Mouse (Mus musculus) MEL (cell line): Measurements from ENCODE around the gene Ndufs8. TPM values are rescaled to one million over a fixed set of nuclear protein-coding genes. Genes with fewer than 3 reads are reported as not detected.
A peak's percentile ranks its signal among the peaks of the same experiment; 100 is the strongest.
"Not testable (repeated sequence)": the region's sequence is repeated elsewhere in the genome, so short reads cannot be mapped to it uniquely, and the experiment has no call there.

Experiments used
- DNase-seq: peaks from one replicate; pipeline ENCODE4 v3.0.0; 2011; ENCODE audit warnings: low read depth, low spot score
- H3K27ac ChIP-seq: 2 replicates; pipeline ENCODE4 v1.5.1; 2012; ENCODE audit warnings: low read depth, mild to moderate bottlenecking, control low read depth, low read length, moderate library complexity; ENCODE audit not compliant: control insufficient read depth
- H3K27me3 ChIP-seq, 2 experiments: fragments of 150-350 bp in 1 of 2; sonication (generic) in 1 of 2; 2 replicates each; pipeline ENCODE4 v1.6.1; 2012; ENCODE audit warnings: low read length in 2 of 2, mild to moderate bottlenecking in 2 of 2, improper control_type of control experiment in 1 of 2, moderate library complexity in 1 of 2; ENCODE audit not compliant: insufficient read depth in 2 of 2, control insufficient read depth in 1 of 2
- H3K36me3 ChIP-seq, 2 experiments: 2 replicates each; pipeline ENCODE4 v1.6.1; 2012 to 2014; ENCODE audit warnings: low read length in 2 of 2, improper control_type of control experiment in 1 of 2, inconsistent platforms in 1 of 2, mild to moderate bottlenecking in 1 of 2; ENCODE audit not compliant: insufficient read depth in 2 of 2, control insufficient read depth in 1 of 2
- H3K4me1 ChIP-seq, 2 experiments: fragments of 150-350 bp in 1 of 2; sonication (generic) in 1 of 2; 2 replicates each; pipeline ENCODE4 v1.6.1; 2012; ENCODE audit warnings: low read length in 2 of 2, improper control_type of control experiment in 1 of 2, mild to moderate bottlenecking in 1 of 2; ENCODE audit not compliant: insufficient read depth in 2 of 2, control insufficient read depth in 1 of 2
- H3K4me3 ChIP-seq, 2 experiments: fragments of 150-350 bp in 1 of 2; sonication (generic) in 1 of 2; 2 replicates each; pipeline ENCODE4 v1.5.1; 2012; ENCODE audit warnings: low read depth in 2 of 2, low read length in 2 of 2, mild to moderate bottlenecking in 2 of 2, moderate library complexity in 2 of 2, control low read depth in 1 of 2, improper control_type of control experiment in 1 of 2; ENCODE audit not compliant: control insufficient read depth in 1 of 2, insufficient read depth in 1 of 2
- H3K79me2 ChIP-seq: 2 replicates; pipeline ENCODE4 v1.6.1; 2012; ENCODE audit warnings: mild to moderate bottlenecking, low read length, moderate library complexity; ENCODE audit not compliant: control insufficient read depth, poor library complexity, insufficient read depth
- H3K9ac ChIP-seq: 2 replicates; pipeline ENCODE4 v1.6.1; 2012; ENCODE audit warnings: low read depth, mild to moderate bottlenecking, control low read depth, low read length, moderate library complexity; ENCODE audit not compliant: control insufficient read depth, poor library complexity, severe bottlenecking
- H3K9me3 ChIP-seq: fragments of 150-350 bp; sonication (generic); replicated peaks from 2 replicates; pipeline ENCODE4 v1.6.1; 2012; ENCODE audit warnings: mild to moderate bottlenecking, low read length, improper control_type of control experiment, moderate library complexity; ENCODE audit not compliant: insufficient read depth
- BHLHE40 ChIP-seq: IDR thresholded peaks from 2 replicates; pipeline ENCODE4 v1.6.1; 2012; ENCODE audit warnings: low read depth, mild to moderate bottlenecking, inconsistent platforms, low read length, improper control_type of control experiment, borderline replicate concordance
- E2F4 ChIP-seq: IDR thresholded peaks from 2 replicates; pipeline ENCODE4 v1.6.1; 2011; ENCODE audit warnings: low read depth, low read length, improper control_type of control experiment, borderline replicate concordance
- EP300 ChIP-seq, 2 experiments: IDR thresholded peaks; 2 replicates each; pipeline ENCODE4 v1.6.1; 2011; ENCODE audit warnings: improper control_type of control experiment in 2 of 2, low read length in 2 of 2, low read depth in 1 of 2, mild to moderate bottlenecking in 1 of 2
- GABPA ChIP-seq: IDR thresholded peaks from 2 replicates; pipeline ENCODE4 v1.6.1; 2012; ENCODE audit warnings: low read depth, mild to moderate bottlenecking, inconsistent platforms, low read length, improper control_type of control experiment, moderate library complexity
- JUND ChIP-seq: IDR thresholded peaks from 2 replicates; pipeline ENCODE4 v1.6.1; 2011; ENCODE audit warnings: low read depth, mild to moderate bottlenecking, improper control_type of control experiment, low read length
- KAT2A ChIP-seq: conservative IDR thresholded peaks from 2 replicates; pipeline ENCODE4 v1.6.1; 2012; ENCODE audit warnings: low read depth, low read length, improper control_type of control experiment, inconsistent platforms
- MXI1 ChIP-seq: IDR thresholded peaks from 2 replicates; pipeline ENCODE4 v1.6.1; 2011; ENCODE audit warnings: mild to moderate bottlenecking, low read depth, low read length, improper control_type of control experiment
- NELFE ChIP-seq: IDR thresholded peaks from 2 replicates; pipeline ENCODE4 v1.6.1; 2011; ENCODE audit warnings: low read depth, low read length, improper control_type of control experiment
- POLR2AphosphoS5 ChIP-seq: IDR thresholded peaks from 2 replicates; pipeline ENCODE4 v1.6.1; 2012; ENCODE audit warnings: low read depth, borderline replicate concordance, mild to moderate bottlenecking, inconsistent platforms, low read length, moderate library complexity, mixed read lengths
- RAD21 ChIP-seq: IDR thresholded peaks from 2 replicates; pipeline ENCODE4 v1.6.1; 2011; ENCODE audit warnings: mild to moderate bottlenecking, low read depth, low read length, improper control_type of control experiment
- SIN3A ChIP-seq: IDR thresholded peaks from 2 replicates; pipeline ENCODE4 v1.6.1; 2012; ENCODE audit warnings: low read length, improper control_type of control experiment, inconsistent platforms
- TCF12 ChIP-seq: IDR thresholded peaks from 2 replicates; pipeline ENCODE4 v1.6.1; 2014; ENCODE audit warnings: low read depth, mild to moderate bottlenecking, inconsistent platforms, low read length, improper control_type of control experiment, moderate library complexity
- ZC3H11A ChIP-seq: IDR thresholded peaks from 2 replicates; pipeline ENCODE4 v1.6.1; 2012; ENCODE audit warnings: low read depth, mild to moderate bottlenecking, inconsistent platforms, low read length, improper control_type of control experiment
- ZNF384 ChIP-seq: IDR thresholded peaks from 2 replicates; pipeline ENCODE4 v1.6.1; 2012; ENCODE audit warnings: low read depth, mild to moderate bottlenecking, inconsistent platforms, low read length, improper control_type of control experiment
- polyA plus RNA-seq, 2 experiments: library from polyadenylated mRNA; stranded (reverse) in 1 of 2; unstranded in 1 of 2; fragments of >175 nt in 1 of 2; fragments of >200 nt in 1 of 2; gene quantifications; 2 replicates each; pipeline versions ENCODE4 v1.2.1 to v1.2.4; 2012; ENCODE audit warnings: low replicate concordance in 2 of 2, low read depth in 1 of 2; ENCODE audit not compliant: insufficient read length in 2 of 2, insufficient read depth in 1 of 2, missing spikeins in 1 of 2
- total RNA-seq: library from RNA; depleted of rRNA; stranded (reverse); fragments of 300-350 nt; gene quantifications from 2 replicates; pipeline ENCODE4 v1.2.3, GENCODE M21; 2012

Gene Ndufs8
- total and polyA plus RNA-seq, 3 experiments: 205 to 243 TPM; not detected in 1

DNA sequence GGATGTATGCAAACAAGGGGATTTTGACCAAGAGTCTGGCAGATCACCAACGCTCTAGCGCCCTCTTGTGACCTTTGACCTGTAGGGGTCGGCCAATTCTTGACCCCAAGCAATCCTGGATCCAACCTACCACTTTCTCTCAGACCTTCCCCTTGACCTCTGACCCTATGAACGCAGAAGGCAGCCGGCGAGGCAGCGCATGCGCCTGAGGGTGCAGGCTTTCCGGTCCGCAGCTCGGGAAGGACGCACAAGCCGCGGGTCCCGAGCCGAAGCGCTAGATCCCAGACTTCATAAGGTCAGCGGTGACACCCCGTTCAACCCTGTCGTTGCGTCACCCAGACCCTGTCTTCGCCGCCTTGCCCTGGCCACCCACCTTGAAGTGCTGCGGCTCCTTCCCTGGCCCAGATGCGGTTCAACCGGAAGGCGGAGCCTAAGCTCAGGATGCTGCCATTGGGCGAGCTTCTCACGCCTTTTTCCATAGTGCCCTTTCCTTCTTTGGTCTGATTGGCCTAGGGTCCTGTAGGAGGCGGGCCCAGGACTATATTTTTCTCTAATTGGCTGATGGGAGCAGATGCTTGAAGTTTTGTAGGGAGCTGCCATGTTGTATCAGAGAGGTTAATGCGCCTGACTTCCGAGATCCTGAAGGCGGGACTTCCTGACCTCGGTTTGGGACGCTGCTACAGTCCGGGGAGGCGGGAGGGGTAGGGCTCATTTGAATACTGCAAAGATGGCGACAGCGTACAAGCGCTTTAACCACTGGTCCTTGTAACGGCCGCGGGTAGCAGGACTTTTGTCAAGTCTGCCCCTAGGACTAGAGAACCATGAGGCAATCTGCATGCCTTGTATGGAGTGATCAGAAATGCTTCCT lies at the start of gene Ndufs8 (continued):
- TF ChIP-seq TCF12 (peak; percentile 40), EP300 (IDR thresholded peaks at IDR 0.05; ENCODE audit: low read depth in 1 of 2, low read length in 2 of 2) (no peak), E2F4 (0 out of 2 replicates have a peak, but pooled peaks have one; percentile 39), SIN3A (peak; percentile 94), BHLHE40 (no peak)

DNA sequence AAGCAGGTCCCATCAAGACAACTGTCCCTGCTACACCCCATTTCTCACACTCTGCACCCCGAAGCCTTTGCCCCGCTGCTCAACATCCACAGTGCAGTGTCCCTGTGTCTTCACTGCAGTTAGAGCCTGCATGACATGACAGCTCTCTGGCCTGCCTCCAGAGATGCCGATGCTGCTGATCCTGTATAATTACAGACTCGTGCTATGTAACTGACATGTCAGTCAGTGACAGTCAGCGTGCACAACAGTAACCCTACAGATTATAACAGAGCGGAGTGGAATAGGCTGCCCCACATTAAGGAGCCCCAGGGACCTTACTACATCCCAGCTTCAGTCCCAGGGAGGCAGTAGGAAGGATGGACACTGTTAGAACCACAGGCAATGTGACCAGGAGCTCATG lies 49.2 kb upstream of the Ndufs8 start:
- H3K4me3 ChIP-seq, H3K27me3 ChIP-seq, H3K36me3 ChIP-seq, H3K9ac ChIP-seq, H3K79me2 ChIP-seq, DNase-seq, H3K4me1 ChIP-seq, H3K27ac ChIP-seq, H3K9me3 ChIP-seq: not testable (repeated sequence)

DNA sequence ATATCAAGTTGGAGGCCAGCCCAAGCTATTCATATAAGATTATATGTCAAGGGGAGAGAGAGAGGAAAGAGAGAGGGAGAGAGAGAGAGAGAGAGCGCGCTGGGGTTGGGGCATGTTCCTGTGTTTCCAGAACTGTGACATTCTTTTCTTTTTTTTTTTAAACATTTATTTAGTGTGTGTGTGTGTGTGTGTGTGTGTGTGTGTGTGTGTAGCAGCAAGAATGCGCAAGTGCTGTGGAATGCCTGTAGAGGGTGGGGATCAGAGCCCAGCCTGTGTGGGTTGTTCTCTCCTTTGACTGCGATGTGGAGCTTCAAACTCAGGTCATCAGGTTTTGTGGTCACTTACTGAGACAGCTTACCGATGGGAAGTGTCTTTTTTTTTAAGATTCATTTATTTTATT lies 47.6 kb upstream of the Ndufs8 start:
- TF ChIP-seq RAD21 (no peak), NELFE (no peak), JUND (no peak), ZNF384 (no peak), POLR2AphosphoS5 (no peak), GABPA (no peak), TCF12 (no peak), ZC3H11A (no peak), MXI1 (no peak), KAT2A (no peak)

More for the DNA sequence above, 47.6 kb upstream of the Ndufs8 start:
- no peak overlapping the region for H3K27ac ChIP-seq
- H3K9ac ChIP-seq: no peak overlapping the region
- no peak overlapping the region for H3K4me3 ChIP-seq
- no peaks in the 10 kb centered on the region for H3K79me2 ChIP-seq
- 0 out of 4 replicates have a peak, but pooled peaks cover 0 to 3% of the 10 kb centered on the region in 2 experiments for H3K36me3 ChIP-seq
- no peaks in the 10 kb centered on the region for H3K9me3 ChIP-seq
- no peak for DNase-seq
- H3K4me1 ChIP-seq: peaks cover 3 to 4% of the 10 kb centered on the region in 2 experiments; a peak in 1 of 4 replicates
- H3K27me3 ChIP-seq: 0 out of 4 replicates have a peak, but pooled peaks cover 0 to 2% of the 10 kb centered on the region in 2 experiments
